Mouse (Mus musculus) thymus, adult 2 months (tissue): ENCODE data around the gene Zfp663.

ENCODE experiments used
- CTCF ChIP-seq: fragments of 200-500 bp; IDR thresholded peaks from 2 replicates; pipeline ENCODE4 v1.5.1; 2012; ENCODE audit warnings: mild to moderate bottlenecking, control low read depth, low read length, moderate library complexity, borderline replicate concordance; ENCODE audit not compliant: control insufficient read depth, poor library complexity, insufficient read depth; ENCODE audit errors: extremely low read depth
- POLR2A ChIP-seq: fragments of 200-500 bp; IDR thresholded peaks from 2 replicates; pipeline ENCODE4 v1.6.1; 2012; ENCODE audit warnings: mild to moderate bottlenecking, low read length, control low read depth, moderate library complexity; ENCODE audit not compliant: control insufficient read depth, poor library complexity, insufficient read depth; ENCODE audit errors: extremely low read depth

- TF ChIP-seq CTCF: no peak
- no peak for TF ChIP-seq POLR2A
Measured at GRCm38 (mm10) chr2:165312381-165312780, 56.1 kb downstream of the Zfp663 start.
